Mouse (Mus musculus) cerebellum, adult 9-10 months (tissue): ENCODE data around the gene Gm21760.
"Not testable (repeated sequence)": the region's sequence is repeated elsewhere in the genome, so short reads cannot be mapped to it uniquely, and the experiment has no call there.

Experiments
- DNase-seq: peaks from one replicate; pipeline ENCODE4 v3.0.0; 2022

Gene Gm21760

DNA sequence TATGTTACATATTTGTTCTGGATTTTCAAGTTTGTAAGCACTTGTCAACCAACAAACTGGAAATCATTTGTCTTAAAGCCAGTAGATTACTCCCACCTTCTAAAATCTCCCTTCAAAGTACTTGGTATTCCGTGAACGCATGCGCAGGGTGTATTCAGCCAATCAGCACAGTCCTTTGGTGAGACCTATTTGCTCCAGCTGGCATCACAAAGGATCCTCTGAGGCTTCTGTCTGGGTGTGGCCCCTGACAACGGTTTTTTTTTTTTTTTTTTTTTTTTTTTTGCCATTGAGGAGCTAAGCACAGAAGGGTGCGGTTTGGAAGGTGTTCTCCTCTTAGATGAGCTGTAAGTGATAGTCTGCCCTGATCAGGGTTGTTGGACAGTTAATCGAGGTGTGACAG lies at the start of gene Gm21760:
TSS of gene Gm21760 (plus strand) at position 301 of the 400 bp plus-strand sequence.
- DNase-seq: not testable (repeated sequence)
